Mouse (Mus musculus) MEL (cell line): ENCODE measurements around the gene Cst13. TPM values are rescaled to one million over a fixed set of nuclear protein-coding genes. Genes with fewer than 3 reads are reported as not detected.

Experiments
- DNase-seq: peaks from one replicate; pipeline ENCODE4 v3.0.0; 2011; ENCODE audit warnings: low read depth, low spot score
- H3K27ac ChIP-seq: 2 replicates; pipeline ENCODE4 v1.5.1; 2012; ENCODE audit warnings: low read depth, mild to moderate bottlenecking, control low read depth, low read length, moderate library complexity; ENCODE audit not compliant: control insufficient read depth
- H3K27me3 ChIP-seq, 2 experiments: fragments of 150-350 bp in 1 of 2; sonication (generic) in 1 of 2; 2 replicates each; pipeline ENCODE4 v1.6.1; 2012; ENCODE audit warnings: low read length in 2 of 2, mild to moderate bottlenecking in 2 of 2, improper control_type of control experiment in 1 of 2, moderate library complexity in 1 of 2; ENCODE audit not compliant: insufficient read depth in 2 of 2, control insufficient read depth in 1 of 2
- H3K36me3 ChIP-seq, 2 experiments: 2 replicates each; pipeline ENCODE4 v1.6.1; 2012 to 2014; ENCODE audit warnings: low read length in 2 of 2, improper control_type of control experiment in 1 of 2, inconsistent platforms in 1 of 2, mild to moderate bottlenecking in 1 of 2; ENCODE audit not compliant: insufficient read depth in 2 of 2, control insufficient read depth in 1 of 2
- H3K4me1 ChIP-seq, 2 experiments: fragments of 150-350 bp in 1 of 2; sonication (generic) in 1 of 2; 2 replicates each; pipeline ENCODE4 v1.6.1; 2012; ENCODE audit warnings: low read length in 2 of 2, improper control_type of control experiment in 1 of 2, mild to moderate bottlenecking in 1 of 2; ENCODE audit not compliant: insufficient read depth in 2 of 2, control insufficient read depth in 1 of 2
- H3K4me3 ChIP-seq, 2 experiments: fragments of 150-350 bp in 1 of 2; sonication (generic) in 1 of 2; 2 replicates each; pipeline ENCODE4 v1.5.1; 2012; ENCODE audit warnings: low read depth in 2 of 2, low read length in 2 of 2, mild to moderate bottlenecking in 2 of 2, moderate library complexity in 2 of 2, control low read depth in 1 of 2, improper control_type of control experiment in 1 of 2; ENCODE audit not compliant: control insufficient read depth in 1 of 2, insufficient read depth in 1 of 2
- H3K79me2 ChIP-seq: 2 replicates; pipeline ENCODE4 v1.6.1; 2012; ENCODE audit warnings: mild to moderate bottlenecking, low read length, moderate library complexity; ENCODE audit not compliant: control insufficient read depth, poor library complexity, insufficient read depth
- H3K9ac ChIP-seq: 2 replicates; pipeline ENCODE4 v1.6.1; 2012; ENCODE audit warnings: low read depth, mild to moderate bottlenecking, control low read depth, low read length, moderate library complexity; ENCODE audit not compliant: control insufficient read depth, poor library complexity, severe bottlenecking
- H3K9me3 ChIP-seq: fragments of 150-350 bp; sonication (generic); replicated peaks from 2 replicates; pipeline ENCODE4 v1.6.1; 2012; ENCODE audit warnings: mild to moderate bottlenecking, low read length, improper control_type of control experiment, moderate library complexity; ENCODE audit not compliant: insufficient read depth
- E2F4 ChIP-seq: IDR thresholded peaks from 2 replicates; pipeline ENCODE4 v1.6.1; 2011; ENCODE audit warnings: low read depth, low read length, improper control_type of control experiment, borderline replicate concordance
- HCFC1 ChIP-seq: IDR thresholded peaks from 2 replicates; pipeline ENCODE4 v1.6.1; 2012; ENCODE audit warnings: low read depth, mild to moderate bottlenecking, inconsistent platforms, low read length, improper control_type of control experiment, moderate library complexity
- JUND ChIP-seq: IDR thresholded peaks from 2 replicates; pipeline ENCODE4 v1.6.1; 2011; ENCODE audit warnings: low read depth, mild to moderate bottlenecking, improper control_type of control experiment, low read length
- KAT2A ChIP-seq: conservative IDR thresholded peaks from 2 replicates; pipeline ENCODE4 v1.6.1; 2012; ENCODE audit warnings: low read depth, low read length, improper control_type of control experiment, inconsistent platforms
- MYC ChIP-seq: IDR thresholded peaks from 2 replicates; pipeline ENCODE4 v1.6.1; 2011; ENCODE audit warnings: low read depth, mild to moderate bottlenecking, low read length, improper control_type of control experiment, moderate library complexity
- NELFE ChIP-seq: IDR thresholded peaks from 2 replicates; pipeline ENCODE4 v1.6.1; 2011; ENCODE audit warnings: low read depth, low read length, improper control_type of control experiment
- POLR2AphosphoS2 ChIP-seq: IDR thresholded peaks from 2 replicates; pipeline ENCODE4 v1.6.1; 2011; ENCODE audit warnings: low read length, improper control_type of control experiment
- POLR2AphosphoS5 ChIP-seq: IDR thresholded peaks from 2 replicates; pipeline ENCODE4 v1.6.1; 2012; ENCODE audit warnings: low read depth, borderline replicate concordance, mild to moderate bottlenecking, inconsistent platforms, low read length, moderate library complexity, mixed read lengths
- RAD21 ChIP-seq: IDR thresholded peaks from 2 replicates; pipeline ENCODE4 v1.6.1; 2011; ENCODE audit warnings: mild to moderate bottlenecking, low read depth, low read length, improper control_type of control experiment
- TCF12 ChIP-seq: IDR thresholded peaks from 2 replicates; pipeline ENCODE4 v1.6.1; 2014; ENCODE audit warnings: low read depth, mild to moderate bottlenecking, inconsistent platforms, low read length, improper control_type of control experiment, moderate library complexity
- UBTF ChIP-seq: IDR thresholded peaks from 2 replicates; pipeline ENCODE4 v1.6.1; 2012; ENCODE audit warnings: low read depth, mild to moderate bottlenecking, inconsistent platforms, low read length, improper control_type of control experiment, moderate library complexity, borderline replicate concordance; ENCODE audit not compliant: insufficient read depth
- ZC3H11A ChIP-seq: IDR thresholded peaks from 2 replicates; pipeline ENCODE4 v1.6.1; 2012; ENCODE audit warnings: low read depth, mild to moderate bottlenecking, inconsistent platforms, low read length, improper control_type of control experiment
- ZMIZ1 ChIP-seq: IDR thresholded peaks from 2 replicates; pipeline ENCODE4 v1.6.1; 2012; ENCODE audit warnings: low read depth, mild to moderate bottlenecking, inconsistent platforms, low read length, improper control_type of control experiment, moderate library complexity
- polyA plus RNA-seq, 2 experiments: library from polyadenylated mRNA; stranded (reverse) in 1 of 2; unstranded in 1 of 2; fragments of >175 nt in 1 of 2; fragments of >200 nt in 1 of 2; gene quantifications; 2 replicates each; pipeline versions ENCODE4 v1.2.1 to v1.2.4; 2012; ENCODE audit warnings: low replicate concordance in 2 of 2, low read depth in 1 of 2; ENCODE audit not compliant: insufficient read length in 2 of 2, insufficient read depth in 1 of 2, missing spikeins in 1 of 2
- total RNA-seq: library from RNA; depleted of rRNA; stranded (reverse); fragments of 300-350 nt; gene quantifications from 2 replicates; pipeline ENCODE4 v1.2.3, GENCODE M21; 2012

Cst13 gene
- total and polyA plus RNA-seq, 3 experiments: not detected

DNA sequence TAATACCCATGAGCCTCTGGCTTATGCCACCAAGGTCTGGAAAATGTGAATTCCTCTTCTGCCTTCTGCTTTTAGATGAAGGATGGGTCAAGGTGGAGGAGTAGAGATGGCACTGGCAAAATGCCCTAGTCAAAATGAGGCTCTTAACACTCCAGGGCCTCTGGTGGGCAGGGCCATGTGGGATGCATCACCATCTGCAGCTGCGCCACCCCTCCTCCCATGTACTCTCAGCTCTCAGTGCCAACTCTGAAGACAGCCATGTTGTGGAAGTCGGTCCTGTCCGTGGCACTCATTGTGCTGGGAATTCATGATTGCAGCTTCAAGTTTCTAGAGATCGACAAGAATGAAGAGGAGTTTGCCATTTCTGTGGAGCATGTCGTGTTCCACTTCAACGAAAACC is 30.7 kb upstream of the Cst13 start, which contains the start of gene Cst12:
Gene Cst12, plus strand, starts transcription at position 220 of the 400 bp plus-strand sequence.
- no peaks in the 10 kb centered on the region for H3K9me3 ChIP-seq
- no peaks in the 10 kb centered on the region for H3K4me1 ChIP-seq
- DNase-seq: no peak
- no peaks in the 10 kb centered on the region for H3K27me3 ChIP-seq
- no peak within 1 kb of the TSS for H3K9ac ChIP-seq
- TF ChIP-seq NELFE: no peak
- H3K79me2 ChIP-seq: no peaks in the 10 kb centered on the region
- H3K4me3 ChIP-seq: no peak within 1 kb of the TSS
- no peaks in the 10 kb centered on the region for H3K36me3 ChIP-seq
- H3K27ac ChIP-seq: no peak within 1 kb of the TSS

DNA sequence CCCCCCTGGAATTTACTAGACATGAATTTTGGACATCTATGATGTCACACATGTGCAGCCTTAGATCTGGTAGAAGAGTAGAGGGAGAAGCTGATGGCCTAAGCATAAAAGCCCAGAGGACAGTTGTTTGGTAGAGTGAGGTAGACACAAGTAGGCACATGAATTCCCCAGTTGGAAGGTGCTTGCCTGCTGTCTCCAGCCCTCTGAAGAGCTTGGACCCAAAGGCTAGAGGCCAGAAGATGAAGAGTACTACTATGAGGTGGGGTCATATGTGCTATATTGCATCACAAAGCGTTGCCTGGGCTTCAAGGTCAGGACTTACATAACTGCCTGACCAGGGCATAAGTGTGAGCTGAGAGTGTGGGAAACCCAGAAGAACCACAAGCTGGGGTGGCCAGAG is 21.4 kb upstream of the Cst13 start, which contains the start of gene Cst8:
Gene Cst8, plus strand, starts transcription at position 301 of the 400 bp plus-strand sequence.
- Histone ChIP-seq H3K27me3 (no peaks in the 10 kb centered on the region), H3K36me3 (no peaks in the 10 kb centered on the region), H3K79me2 (no peaks in the 10 kb centered on the region), H3K27ac (no peak within 1 kb of the TSS), H3K9ac (no peak within 1 kb of the TSS), H3K4me3 (no peak within 1 kb of the TSS), H3K4me1 (no peaks in the 10 kb centered on the region), H3K9me3 (no peaks in the 10 kb centered on the region)
- TF ChIP-seq E2F4: no peak
- TF ChIP-seq RAD21: no peak
- no peak for TF ChIP-seq HCFC1
- no peak for DNase-seq

DNA sequence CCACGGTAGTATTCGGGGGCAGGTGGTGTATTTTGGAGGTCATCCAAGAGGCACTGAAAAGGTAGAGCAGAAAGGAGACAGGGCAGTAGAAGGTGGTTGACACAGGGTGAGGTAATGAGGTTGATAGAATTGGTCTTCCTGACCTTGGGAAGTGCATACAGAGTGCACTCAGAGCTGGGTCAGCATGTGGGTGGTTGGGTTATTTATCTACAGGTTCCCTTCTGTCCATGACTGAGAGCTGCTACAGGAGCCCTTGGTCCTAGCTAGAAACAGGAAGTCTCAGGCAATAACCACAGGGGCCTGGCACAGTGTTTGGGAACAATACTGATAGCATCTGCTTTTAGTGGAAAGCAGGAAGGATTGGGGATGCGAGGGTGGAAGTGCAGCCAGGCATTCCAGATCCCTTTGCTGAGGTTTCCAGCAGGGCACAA is 18.4 kb upstream of the Cst13 start:
- no peak overlapping the region for H3K9ac ChIP-seq
- no peak overlapping the region for H3K4me3 ChIP-seq
- H3K27me3 ChIP-seq: no peaks in the 10 kb centered on the region
- no peaks in the 10 kb centered on the region for H3K36me3 ChIP-seq
- no peak for DNase-seq
- no peaks in the 10 kb centered on the region for H3K9me3 ChIP-seq
- TF ChIP-seq KAT2A (no peak), MYC (no peak), POLR2AphosphoS2 (no peak), ZC3H11A (no peak), JUND (no peak), ZMIZ1 (no peak)
- no peaks in the 10 kb centered on the region for H3K4me1 ChIP-seq
- H3K79me2 ChIP-seq: no peaks in the 10 kb centered on the region
- no peak overlapping the region for H3K27ac ChIP-seq

DNA sequence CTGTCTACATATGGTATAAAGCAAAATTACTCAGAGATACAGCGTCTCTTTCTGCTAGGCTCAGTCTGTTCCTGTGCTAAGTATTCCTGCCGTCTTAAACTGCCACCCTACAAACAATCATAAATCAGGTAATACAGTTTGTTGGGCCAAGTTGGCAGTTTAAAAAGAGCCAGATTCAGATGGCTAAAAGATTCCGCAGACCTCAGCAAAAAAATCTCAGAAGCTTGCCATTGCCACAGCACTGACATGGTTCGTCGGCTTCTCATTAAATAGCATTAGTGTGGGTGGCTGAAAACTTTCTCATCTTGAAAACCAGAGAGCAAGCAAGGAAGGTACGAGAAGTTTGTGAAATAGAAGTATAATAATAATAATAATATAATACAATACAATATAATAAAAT is 13.2 kb upstream of the Cst13 start:
- Histone ChIP-seq H3K27me3 (no peaks in the 10 kb centered on the region), H3K9me3 (no peaks in the 10 kb centered on the region), H3K4me1 (no peaks in the 10 kb centered on the region), H3K36me3 (no peaks in the 10 kb centered on the region), H3K4me3 (no peak overlapping the region), H3K79me2 (no peaks in the 10 kb centered on the region), H3K27ac (no peak overlapping the region), H3K9ac (no peak overlapping the region)
- TF ChIP-seq TCF12 (no peak), UBTF (no peak), POLR2AphosphoS5 (no peak)
- no peak for DNase-seq
